9 mouse cellular contexts compared by ENCODE assay signal in genomic region chr4:126253637-126254272, GRCm38 (mm10). TPM values are rescaled to one million over a fixed set of nuclear protein-coding genes. Genes with fewer than 3 reads are reported as not detected.
DNase-seq lines count a peak whose midpoint lies in the region; ATAC-seq and TF ChIP-seq lines count a peak whose summit lies in the region.
"Had no signal": no experiment of that assay in that cellular context is flagged by ENCODE, and none has a peak within 500 bp of the region (broad histone marks: within the 10 kb centered on the region; RNA-seq: fewer than 3 reads in every experiment).

No protein-coding gene starts in this region.

- no peaks in the 10 kb centered on the region; the same call in 1 of the 2 replicates for H3K36me3 ChIP-seq in liver, embryonic 11.5 days (ENCODE audit: control insufficient read depth, insufficient read depth, low read length)
- H3K36me3 ChIP-seq in embryonic facial prominence, embryonic 13.5 days: no peaks in the 10 kb centered on the region
- H3K36me3 ChIP-seq in intestine, postnatal 0 days (ENCODE audit: control insufficient read depth, insufficient read depth): no peaks in the 10 kb centered on the region; the same call in 1 of the 2 replicates
- 0 out of 2 replicates have a peak, but pooled peaks cover 13% of the 10 kb centered on the region for H3K36me3 ChIP-seq in neural tube, embryonic 13.5 days
- no peaks in the 10 kb centered on the region for H3K36me3 ChIP-seq in kidney, adult 2 months (ENCODE audit: control insufficient read depth, insufficient read depth, low read length)

- 74% methylated on average over 14 of the region's 14 CpGs for WGBS in liver, embryonic 11.5 days
- 72% methylated on average over 14 of the region's 14 CpGs for WGBS in embryonic facial prominence, embryonic 13.5 days
- WGBS in intestine, postnatal 0 days: 80% methylated on average over 14 of the region's 14 CpGs
- 65% methylated on average over 14 of the region's 14 CpGs for WGBS in neural tube, embryonic 13.5 days
- WGBS in kidney, adult 2 months: 64% methylated on average over 14 of the region's 14 CpGs

- ATAC-seq in liver, embryonic 11.5 days (replicated peaks; ENCODE audit: low FRiP score): no peak
- no peak for ATAC-seq in embryonic facial prominence, embryonic 13.5 days (ENCODE audit: insufficient number of reproducible peaks, insufficient read depth, low FRiP score, low TSS enrichment, low read depth)
- ATAC-seq in intestine, postnatal 0 days: no peak
- no peak for ATAC-seq in neural tube, embryonic 13.5 days (ENCODE audit: low read depth)
- no peak for ATAC-seq in erythroid progenitor cell, adult 5-6 weeks (replicated peaks; ENCODE audit: low FRiP score, poor library complexity, severe bottlenecking)

- no peaks in the 10 kb centered on the region for H3K27me3 ChIP-seq in liver, embryonic 11.5 days (replicated peaks; ENCODE audit: control insufficient read depth, insufficient read depth, low read length)
- H3K27me3 ChIP-seq in embryonic facial prominence, embryonic 13.5 days: no peaks in the 10 kb centered on the region
- no peaks in the 10 kb centered on the region for H3K27me3 ChIP-seq in intestine, postnatal 0 days (replicated peaks; ENCODE audit: control insufficient read depth, insufficient read depth, low read length)
- H3K27me3 ChIP-seq in neural tube, embryonic 13.5 days: no peaks in the 10 kb centered on the region
- H3K27me3 ChIP-seq in kidney, adult 2 months (replicated peaks; ENCODE audit: control insufficient read depth, insufficient read depth, low read length): no peaks in the 10 kb centered on the region

- no peak overlapping the region for H3K27ac ChIP-seq in liver, embryonic 11.5 days (ENCODE audit: low read depth, low read length)
- peak overlapping the region; percentile 96; the same call in 1 of the 2 replicates for H3K27ac ChIP-seq in embryonic facial prominence, embryonic 13.5 days
- no peak overlapping the region for H3K27ac ChIP-seq in intestine, postnatal 0 days (ENCODE audit: low read depth, low read length)
- H3K27ac ChIP-seq in neural tube, embryonic 13.5 days (replicated peaks): no peak overlapping the region
- no peak overlapping the region for H3K27ac ChIP-seq in kidney, adult 2 months (ENCODE audit: insufficient read depth, low read depth, low read length)

- no peak for TF ChIP-seq POLR2A in kidney, adult 2 months (IDR thresholded peaks at IDR 0.05; ENCODE audit: low read depth, low read length)

- no peak for TF ChIP-seq CTCF in intestine, postnatal 0 days (IDR thresholded peaks at IDR 0.05; ENCODE audit: low read depth)
- TF ChIP-seq CTCF in kidney, adult 2 months (conservative IDR thresholded peaks at IDR 0.05; ENCODE audit: insufficient read depth, insufficient read length, low read depth, low read length): no peak

- peak overlapping the region; percentile 94 for H3K4me2 ChIP-seq in liver, embryonic 11.5 days
- peak overlapping the region; percentile 96 for H3K4me2 ChIP-seq in embryonic facial prominence, embryonic 13.5 days
- H3K4me2 ChIP-seq in intestine, postnatal 0 days (replicated peaks; ENCODE audit: low read depth): peak overlapping the region; percentile 97
- peak overlapping the region; percentile 99 for H3K4me2 ChIP-seq in neural tube, embryonic 13.5 days

- H3K4me1 ChIP-seq in liver, embryonic 11.5 days (replicated peaks; ENCODE audit: control insufficient read depth, insufficient read depth, low read length): peaks cover 34% of the 10 kb centered on the region
- H3K4me1 ChIP-seq in embryonic facial prominence, embryonic 13.5 days: peaks cover 66% of the 10 kb centered on the region
- H3K4me1 ChIP-seq in intestine, postnatal 0 days (replicated peaks; ENCODE audit: control insufficient read depth, insufficient read depth, low read length): no peaks in the 10 kb centered on the region
- H3K4me1 ChIP-seq in neural tube, embryonic 13.5 days (replicated peaks): peaks cover 80% of the 10 kb centered on the region
- peaks cover 11% of the 10 kb centered on the region for H3K4me1 ChIP-seq in kidney, adult 2 months (ENCODE audit: control insufficient read depth, insufficient read depth, low read length)

- peak overlapping the region; percentile 90 for H3K4me3 ChIP-seq in liver, embryonic 11.5 days (ENCODE audit: low read depth, low read length)
- H3K4me3 ChIP-seq in embryonic facial prominence, embryonic 13.5 days: peak overlapping the region; percentile 99
- no peak overlapping the region for H3K4me3 ChIP-seq in intestine, postnatal 0 days (ENCODE audit: low read depth, low read length)
- peak overlapping the region; percentile 100 for H3K4me3 ChIP-seq in neural tube, embryonic 13.5 days
- no peak overlapping the region for H3K4me3 ChIP-seq in kidney, adult 2 months (ENCODE audit: insufficient read depth, low read depth, low read length)

- no peaks in the 10 kb centered on the region for H3K9me3 ChIP-seq in liver, embryonic 11.5 days (ENCODE audit: control insufficient read depth, low read length)
- H3K9me3 ChIP-seq in embryonic facial prominence, embryonic 13.5 days: no peaks in the 10 kb centered on the region
- no peaks in the 10 kb centered on the region for H3K9me3 ChIP-seq in intestine, postnatal 0 days (ENCODE audit: control insufficient read depth)
- H3K9me3 ChIP-seq in neural tube, embryonic 13.5 days: no peaks in the 10 kb centered on the region

- no peak for DNase-seq in liver, embryonic 11.5 days (ENCODE audit: low spot score)
- no peak for DNase-seq in liver
- no peak for DNase-seq in kidney, adult 2 months
- no peak for DNase-seq in adipocyte (ENCODE audit: low spot score)
- DNase-seq: layer of hippocampus, adult 9-11 months had no signal

- H3K9ac ChIP-seq in liver, embryonic 11.5 days (ENCODE audit: low read depth, low read length): no peak overlapping the region
- H3K9ac ChIP-seq in embryonic facial prominence, embryonic 13.5 days: peak overlapping the region; percentile 99
- H3K9ac ChIP-seq in intestine, postnatal 0 days (ENCODE audit: low read depth, low read length): no peak overlapping the region
- H3K9ac ChIP-seq in neural tube, embryonic 13.5 days: peak overlapping the region; percentile 99

RNA-seq across cellular contexts. Expression of gene Map7d1, which starts 2.4 kb away (rescaled TPM):
- 26.5 and 28.9 TPM in 2 replicates for polyA plus RNA-seq in liver, embryonic 11.5 days (2014; fragmentation: Nextera tagmentation; extraction: Ambion mirVana)
- 48.8 and 57.0 TPM in 2 replicates for polyA plus RNA-seq in embryonic facial prominence, embryonic 13.5 days (2015; fragmentation: Nextera tagmentation; extraction: Ambion mirVana)
- 11.7 and 12.2 TPM in 2 replicates for polyA plus RNA-seq in intestine, postnatal 0 days (2015; fragmentation: Nextera tagmentation; extraction: Ambion mirVana)
- polyA plus RNA-seq in neural tube, embryonic 13.5 days (2015; fragmentation: Nextera tagmentation; extraction: Ambion mirVana): 90.3 and 94.4 TPM in 2 replicates
- 28.3 and 30.3 TPM in 2 replicates for polyA plus RNA-seq in kidney, adult 2 months (2012; rRNA removed)
- 6.7 and 12.3 TPM in 2 replicates for total RNA-seq in erythroid progenitor cell, adult 5-6 weeks (2015; ENCODE audit: low replicate concordance)
- 6.3 and 8.2 TPM in 2 replicates for total RNA-seq in erythroid progenitor cell, adult 5-6 weeks (2017; ENCODE audit: low replicate concordance)

RNA-seq across cellular contexts. Expression of gene Trappc3, which starts 8.4 kb away (rescaled TPM):
- 20.6 and 26.8 TPM in 2 replicates for polyA plus RNA-seq in liver, embryonic 11.5 days (2014; fragmentation: Nextera tagmentation; extraction: Ambion mirVana)
- polyA plus RNA-seq in embryonic facial prominence, embryonic 13.5 days (2015; fragmentation: Nextera tagmentation; extraction: Ambion mirVana): 122 and 126 TPM in 2 replicates
- polyA plus RNA-seq in intestine, postnatal 0 days (2015; fragmentation: Nextera tagmentation; extraction: Ambion mirVana): 115 and 126 TPM in 2 replicates
- polyA plus RNA-seq in neural tube, embryonic 13.5 days (2015; fragmentation: Nextera tagmentation; extraction: Ambion mirVana): 147 and 160 TPM in 2 replicates
- 57.7 and 75.5 TPM in 2 replicates for polyA plus RNA-seq in kidney, adult 2 months (2012; rRNA removed)
- 10.9 and 22.3 TPM in 2 replicates for total RNA-seq in erythroid progenitor cell, adult 5-6 weeks (2015; ENCODE audit: low replicate concordance)
- total RNA-seq in erythroid progenitor cell, adult 5-6 weeks (2017; ENCODE audit: low replicate concordance): 9.2 and 10.8 TPM in 2 replicates

RNA-seq across cellular contexts. Expression of gene Col8a2, which starts 32.8 kb away (rescaled TPM):
- 1.9 and 2.2 TPM in 2 replicates for polyA plus RNA-seq in liver, embryonic 11.5 days (2014; fragmentation: Nextera tagmentation; extraction: Ambion mirVana)
- 33.9 and 43.4 TPM in 2 replicates for polyA plus RNA-seq in embryonic facial prominence, embryonic 13.5 days (2015; fragmentation: Nextera tagmentation; extraction: Ambion mirVana)
- polyA plus RNA-seq in intestine, postnatal 0 days (2015; fragmentation: Nextera tagmentation; extraction: Ambion mirVana): 1.5 and 2.2 TPM in 2 replicates
- polyA plus RNA-seq in neural tube, embryonic 13.5 days (2015; fragmentation: Nextera tagmentation; extraction: Ambion mirVana): 7.4 and 9.5 TPM in 2 replicates
- 0.27 and 0.31 TPM in 2 replicates for polyA plus RNA-seq in kidney, adult 2 months (2012; rRNA removed)
- not detected in 2 replicates for total RNA-seq in erythroid progenitor cell, adult 5-6 weeks (2015; ENCODE audit: low replicate concordance)
- total RNA-seq in erythroid progenitor cell, adult 5-6 weeks (2017; ENCODE audit: low replicate concordance): 0.39 TPM in 1 of 2 replicates, not detected in the other

RNA-seq across cellular contexts. Expression of gene Thrap3, which starts 51.2 kb away (rescaled TPM):
- polyA plus RNA-seq in liver, embryonic 11.5 days (2014; fragmentation: Nextera tagmentation; extraction: Ambion mirVana): 199 and 207 TPM in 2 replicates
- polyA plus RNA-seq in embryonic facial prominence, embryonic 13.5 days (2015; fragmentation: Nextera tagmentation; extraction: Ambion mirVana): 248 and 262 TPM in 2 replicates
- 56.7 and 67.5 TPM in 2 replicates for polyA plus RNA-seq in intestine, postnatal 0 days (2015; fragmentation: Nextera tagmentation; extraction: Ambion mirVana)
- polyA plus RNA-seq in neural tube, embryonic 13.5 days (2015; fragmentation: Nextera tagmentation; extraction: Ambion mirVana): 143 and 165 TPM in 2 replicates
- polyA plus RNA-seq in kidney, adult 2 months (2012; rRNA removed): 40.4 and 51.0 TPM in 2 replicates
- total RNA-seq in erythroid progenitor cell, adult 5-6 weeks (2015; ENCODE audit: low replicate concordance): 169 and 213 TPM in 2 replicates
- 298 and 354 TPM in 2 replicates for total RNA-seq in erythroid progenitor cell, adult 5-6 weeks (2017; ENCODE audit: low replicate concordance)

Comparison
In these comparisons a context has a peak if more than half of its experiments do, and no peak if none do; other contexts are left out.
1. H3K4me3 ChIP-seq: peak in liver, embryonic 11.5 days (single experiment), embryonic facial prominence, embryonic 13.5 days (single experiment) and neural tube, embryonic 13.5 days (single experiment); none in intestine, postnatal 0 days (single experiment) and kidney, adult 2 months (single experiment).
2. H3K9ac ChIP-seq: peak in embryonic facial prominence, embryonic 13.5 days (single experiment) and neural tube, embryonic 13.5 days (single experiment); none in liver, embryonic 11.5 days (single experiment) and intestine, postnatal 0 days (single experiment).
3. Peak in every context shown above with its lines, with median percentiles within 50 percentile points of each other: H3K4me2 ChIP-seq.